Mouse (Mus musculus) embryonic facial prominence, embryonic 10.5 days (tissue): ENCODE results near the gene Lancl3. TPM values are rescaled to one million over a fixed set of nuclear protein-coding genes. Genes with fewer than 3 reads are reported as not detected.
A peak's percentile ranks its signal among the peaks of the same experiment; 100 is the strongest.

ENCODE experiments used
- DNase-seq: peaks from one replicate; pipeline ENCODE4 v3.0.0-alpha.2; 2017; ENCODE audit warnings: low spot score
- H3K27ac ChIP-seq: fragments of 300-500 bp; sonication (generic); replicated peaks from 2 replicates; pipeline ENCODE4 v1.5.1; 2016; ENCODE audit warnings: mild to moderate bottlenecking
- H3K27me3 ChIP-seq: fragments of 300-500 bp; sonication (generic); replicated peaks from 2 replicates; pipeline ENCODE4 v1.6.1; 2016; ENCODE audit warnings: low read depth, mild to moderate bottlenecking; ENCODE audit not compliant: poor library complexity, severe bottlenecking
- H3K36me3 ChIP-seq: fragments of 300-500 bp; sonication (generic); replicated peaks from 2 replicates; pipeline ENCODE4 v1.6.1; 2016; ENCODE audit warnings: mild to moderate bottlenecking, moderate library complexity
- H3K4me1 ChIP-seq: fragments of 300-500 bp; sonication (generic); 2 replicates; pipeline ENCODE4 v1.6.1; 2016
- H3K4me3 ChIP-seq: fragments of 300-500 bp; sonication (generic); 2 replicates; pipeline ENCODE4 v1.5.1; 2016; ENCODE audit warnings: mild to moderate bottlenecking, moderate library complexity
- H3K9me3 ChIP-seq: fragments of 300-500 bp; sonication (generic); 2 replicates; pipeline ENCODE4 v1.6.1; 2016; ENCODE audit warnings: mild to moderate bottlenecking
- WGBS: fragments of 180-500 bp; shearing (Covaris S2); methylation state at CpG from one replicate; pipeline ENCODE4 v1.1.7; 2016; 5-methylcytosine and 5-hydroxymethylcytosine counted together
- polyA plus RNA-seq: library from polyadenylated mRNA; unstranded; fragments of >200 nt; fragmentation: Nextera tagmentation; extraction: Ambion mirVana; gene quantifications from 2 replicates; pipeline ENCODE4 v1.2.1, GENCODE M21; 2016

Lancl3 gene
- polyA plus RNA-seq, 1 experiment from 2014 or later = 0.26 TPM

DNA sequence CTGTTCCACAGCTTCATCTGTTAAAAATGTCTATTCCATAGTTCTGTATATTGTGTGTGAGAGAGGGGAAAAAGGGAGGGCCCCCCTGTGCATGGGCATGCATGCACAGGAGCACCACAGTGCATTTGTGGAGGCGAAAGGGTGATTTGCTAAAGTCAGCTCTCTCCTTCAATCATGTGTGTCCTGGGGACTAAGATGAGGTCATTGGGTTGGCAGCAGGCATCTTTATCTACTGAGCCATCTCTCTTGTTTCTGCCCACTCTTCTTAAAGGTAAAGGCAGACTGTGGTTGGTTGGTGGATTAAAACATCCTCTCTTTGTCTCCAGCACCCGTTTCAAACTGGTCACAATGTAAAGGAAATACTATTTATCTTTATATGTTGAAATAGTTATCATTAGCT is 27.4 kb downstream of the Lancl3 start:
- H3K36me3 ChIP-seq = no peaks in the 10 kb centered on the region
- H3K27ac ChIP-seq = no peak overlapping the region
- H3K4me3 ChIP-seq = no peak overlapping the region
- WGBS = 70% methylated on average over 2 of the region's 2 CpGs
- no peaks in the 10 kb centered on the region for H3K9me3 ChIP-seq
- no peaks in the 10 kb centered on the region for H3K4me1 ChIP-seq
- no peak for DNase-seq
- no peaks in the 10 kb centered on the region for H3K27me3 ChIP-seq

DNA sequence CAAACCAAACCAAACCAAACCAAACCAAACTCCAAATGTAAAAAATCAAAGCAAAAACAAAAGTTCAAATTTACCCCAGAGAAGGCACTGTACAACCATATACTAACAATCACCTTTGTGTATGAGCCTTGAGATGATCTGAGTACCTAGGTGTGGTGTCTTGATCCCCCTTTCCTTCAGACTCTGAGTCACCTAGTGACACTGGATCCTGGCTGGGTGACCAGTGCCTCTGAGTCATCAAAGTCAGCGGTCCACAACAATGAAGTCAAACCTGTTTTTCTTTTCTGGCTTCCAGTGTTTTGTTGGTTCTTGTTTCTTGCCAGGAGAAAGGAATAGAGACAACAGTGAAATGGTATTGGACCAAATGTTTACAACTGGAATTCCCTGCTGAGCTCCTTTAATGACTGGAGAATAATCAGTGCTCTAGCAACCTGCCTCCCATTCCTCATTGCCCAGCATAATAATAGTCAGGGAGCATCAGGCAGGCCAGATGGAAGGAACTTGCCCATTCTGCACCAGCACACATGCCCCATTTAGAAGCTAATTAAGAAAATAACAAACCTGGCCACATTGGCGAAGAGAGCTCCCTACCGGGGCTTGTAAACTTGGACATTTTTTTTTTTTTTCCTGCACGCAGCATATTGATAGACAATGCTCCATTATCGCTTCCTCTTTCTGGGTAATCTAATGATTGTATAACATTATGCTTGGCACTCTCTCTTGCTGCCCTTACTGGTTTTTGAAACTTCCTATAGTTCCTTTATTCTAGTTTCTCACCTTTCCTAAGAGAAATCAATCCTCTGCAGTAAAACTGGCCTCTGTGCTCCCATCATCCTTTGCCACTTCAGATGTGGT is 41.3 kb downstream of the Lancl3 start:
- DNase-seq = no peak
- no peaks in the 10 kb centered on the region for H3K36me3 ChIP-seq
- H3K4me1 ChIP-seq = no peaks in the 10 kb centered on the region
- no peaks in the 10 kb centered on the region for H3K9me3 ChIP-seq
- H3K27me3 ChIP-seq = no peaks in the 10 kb centered on the region
- no peak overlapping the region for H3K4me3 ChIP-seq
- WGBS = 79% methylated on average over 5 of the region's 5 CpGs
- no peak overlapping the region for H3K27ac ChIP-seq

DNA sequence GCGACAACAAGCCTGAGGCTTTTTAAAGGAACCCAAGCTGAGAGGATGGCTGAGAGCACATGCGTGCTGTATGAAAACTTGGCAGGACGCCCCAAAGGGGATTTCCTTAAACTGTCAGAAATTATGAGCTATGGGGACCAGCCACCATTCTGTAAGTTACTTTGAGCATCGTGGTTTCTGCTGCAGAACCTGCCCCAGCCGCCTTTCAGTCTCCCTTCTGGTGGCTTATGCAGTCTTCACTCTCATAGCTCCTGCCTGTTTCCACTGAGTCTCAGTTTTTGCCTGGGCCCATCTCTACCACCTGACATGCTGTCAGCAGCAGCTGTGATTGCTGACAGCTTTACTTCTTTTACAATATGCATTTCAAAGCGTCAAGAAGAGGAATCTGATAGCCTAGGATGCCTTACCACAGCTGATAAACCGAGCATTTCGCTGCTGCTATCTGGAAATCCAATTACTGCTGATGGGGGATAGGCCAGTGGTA is 43.7 kb downstream of the Lancl3 start:
- DNase-seq = no peak
- Histone ChIP-seq H3K9me3 (no peaks in the 10 kb centered on the region), H3K36me3 (no peaks in the 10 kb centered on the region), H3K27me3 (no peaks in the 10 kb centered on the region), H3K27ac (no peak overlapping the region), H3K4me1 (no peaks in the 10 kb centered on the region), H3K4me3 (no peak overlapping the region)
- 80% methylated on average over 8 of the region's 8 CpGs for WGBS

DNA sequence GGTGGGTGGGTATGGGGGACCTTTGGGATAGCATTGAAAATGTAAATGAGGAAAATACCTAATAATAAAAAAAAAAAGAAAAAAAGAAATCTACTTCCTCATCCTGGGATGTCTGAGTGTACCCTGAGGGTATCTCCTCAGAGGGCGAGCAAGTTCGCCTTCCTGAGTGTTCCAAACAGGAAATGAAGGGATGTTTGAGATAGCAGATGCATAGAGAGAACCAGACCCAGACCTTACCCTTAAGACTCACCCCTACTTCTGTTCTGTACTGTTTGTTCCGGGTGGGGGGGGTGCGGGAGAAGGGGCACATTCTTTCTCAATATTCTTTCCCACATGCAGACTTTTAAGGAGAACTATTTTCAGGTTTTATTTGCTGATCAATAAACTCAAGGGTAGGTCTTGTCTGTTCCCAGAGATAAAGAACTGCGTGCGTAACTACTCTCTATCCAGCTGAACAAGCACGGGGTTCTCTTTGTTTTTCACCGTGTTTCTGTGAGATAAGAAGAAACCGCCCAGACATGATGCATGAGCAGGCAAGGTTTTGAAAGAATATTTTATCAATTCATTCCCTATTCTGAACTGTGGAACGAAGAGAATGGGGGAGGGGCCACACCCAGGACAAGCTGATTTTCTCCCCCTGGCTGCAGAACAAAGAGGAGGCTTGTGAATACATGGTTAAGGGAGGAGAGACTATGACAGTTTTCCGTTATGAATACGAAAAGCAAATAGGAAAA is 45.1 kb downstream of the Lancl3 start:
- no peaks in the 10 kb centered on the region for H3K4me1 ChIP-seq
- no peaks in the 10 kb centered on the region for H3K27me3 ChIP-seq
- H3K9me3 ChIP-seq = no peaks in the 10 kb centered on the region
- H3K27ac ChIP-seq = no peak overlapping the region
- H3K36me3 ChIP-seq = no peaks in the 10 kb centered on the region
- DNase-seq = no peak
- WGBS = 74% methylated on average over 12 of the region's 12 CpGs
- no peak overlapping the region for H3K4me3 ChIP-seq

DNA sequence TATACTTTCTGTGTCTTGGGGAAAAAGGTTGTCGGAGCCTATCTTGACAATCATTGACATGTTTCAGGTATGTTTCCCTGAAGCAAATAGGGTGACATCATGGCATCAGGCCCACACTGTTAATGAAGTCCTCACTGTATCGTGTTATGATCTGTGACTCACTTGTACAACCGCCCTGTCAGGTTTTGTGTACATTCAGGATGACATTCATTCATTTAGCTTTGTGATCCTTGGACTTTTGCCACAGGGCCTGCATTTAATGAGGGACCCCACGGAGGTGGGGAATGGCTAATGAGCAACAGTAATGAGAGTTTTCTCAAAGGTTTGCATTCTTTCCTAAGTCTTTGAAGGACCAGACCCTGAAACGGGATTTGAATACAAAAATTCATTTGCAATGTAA is 49.2 kb downstream of the Lancl3 start:
- no peak for DNase-seq
- Histone ChIP-seq H3K27me3 (no peaks in the 10 kb centered on the region), H3K4me3 (no peak overlapping the region), H3K27ac (no peak overlapping the region), H3K9me3 (no peaks in the 10 kb centered on the region), H3K36me3 (no peaks in the 10 kb centered on the region), H3K4me1 (no peaks in the 10 kb centered on the region)
- WGBS = 67% methylated on average over 5 of the region's 5 CpGs

DNA sequence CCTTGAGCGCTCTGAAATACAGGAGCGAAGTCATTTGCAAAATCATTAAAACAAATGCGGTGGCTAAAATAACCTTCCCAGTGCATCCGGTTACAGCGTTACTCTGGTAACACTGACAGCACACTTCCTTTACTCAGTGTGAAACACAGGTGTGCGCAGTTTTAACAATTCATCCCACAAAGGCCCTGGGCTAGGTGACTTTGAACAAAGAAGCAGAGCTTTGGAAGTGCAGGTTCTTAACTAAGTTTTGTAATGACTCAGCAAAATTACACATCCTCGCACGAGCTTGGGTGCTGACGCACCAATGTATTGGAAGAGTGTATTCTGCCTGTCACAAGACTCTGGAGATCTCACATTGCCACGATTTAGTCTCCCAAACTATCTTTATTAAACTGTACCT is 54.3 kb downstream of the Lancl3 start:
- H3K27ac ChIP-seq = no peak overlapping the region
- H3K9me3 ChIP-seq = no peaks in the 10 kb centered on the region
- no peaks in the 10 kb centered on the region for H3K36me3 ChIP-seq
- H3K4me3 ChIP-seq = no peak overlapping the region
- WGBS = 84% methylated on average over 10 of the region's 10 CpGs
- H3K27me3 ChIP-seq = no peaks in the 10 kb centered on the region
- DNase-seq = no peak
- no peaks in the 10 kb centered on the region for H3K4me1 ChIP-seq

DNA sequence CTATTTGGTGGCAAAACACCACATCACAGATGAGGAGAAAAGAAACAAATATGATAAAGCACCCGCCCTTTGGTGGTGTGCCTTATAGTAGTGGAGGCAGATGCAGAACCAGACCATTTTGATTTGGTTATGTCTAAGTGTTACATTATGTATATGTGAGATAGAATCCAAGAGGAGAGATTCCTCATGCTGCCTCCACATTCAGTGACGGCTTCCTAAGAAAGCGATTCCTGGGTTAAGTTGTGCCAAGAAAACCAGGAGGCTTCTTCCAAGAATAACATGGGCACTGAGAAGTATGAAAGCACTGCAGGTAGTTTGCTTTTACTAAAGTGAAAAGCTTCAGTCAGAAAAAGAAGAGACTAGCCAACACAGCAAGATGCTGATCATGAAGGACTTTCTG is 55.2 kb downstream of the Lancl3 start:
- WGBS = 92% methylated on average over 3 of the region's 3 CpGs

DNA sequence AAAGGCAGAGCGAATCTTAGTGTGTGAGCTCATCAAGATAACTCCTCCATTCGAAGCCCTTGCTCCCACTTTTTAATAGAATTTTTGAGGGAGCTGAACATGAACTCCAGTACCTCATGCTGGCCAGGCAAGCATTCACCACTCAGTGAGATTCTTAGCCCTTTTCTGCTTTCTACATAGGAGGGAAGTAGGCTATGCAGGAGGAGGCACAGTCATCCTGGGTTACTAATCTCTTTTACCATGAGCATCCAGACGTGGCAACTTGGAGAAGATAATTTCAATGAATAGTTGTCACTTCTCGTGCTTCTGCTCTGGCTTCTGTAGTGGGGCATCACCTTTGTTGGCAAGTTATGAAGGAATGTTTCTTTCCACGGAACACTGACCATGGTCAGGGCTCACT is 57.1 kb downstream of the Lancl3 start, which contains the start of gene Gm14862:
Gene Gm14862 (minus strand): TSS at position 134 of the 400 bp plus-strand sequence.
- 89% methylated on average over 5 of the region's 5 CpGs for WGBS
- Histone ChIP-seq H3K4me3 (no peak within 1 kb of the TSS), H3K27ac (no peak within 1 kb of the TSS), H3K27me3 (no peaks in the 10 kb centered on the region), H3K36me3 (no peaks in the 10 kb centered on the region), H3K9me3 (no peaks in the 10 kb centered on the region), H3K4me1 (no peaks in the 10 kb centered on the region)
- no peak for DNase-seq

More for the DNA sequence above, 55.2 kb downstream of the Lancl3 start:
- no peaks in the 10 kb centered on the region for H3K4me1 ChIP-seq
- H3K4me3 ChIP-seq = no peak overlapping the region
- no peak overlapping the region for H3K27ac ChIP-seq
- H3K27me3 ChIP-seq = no peaks in the 10 kb centered on the region
- DNase-seq = no peak
- H3K9me3 ChIP-seq = no peaks in the 10 kb centered on the region
- H3K36me3 ChIP-seq = no peaks in the 10 kb centered on the region

DNA sequence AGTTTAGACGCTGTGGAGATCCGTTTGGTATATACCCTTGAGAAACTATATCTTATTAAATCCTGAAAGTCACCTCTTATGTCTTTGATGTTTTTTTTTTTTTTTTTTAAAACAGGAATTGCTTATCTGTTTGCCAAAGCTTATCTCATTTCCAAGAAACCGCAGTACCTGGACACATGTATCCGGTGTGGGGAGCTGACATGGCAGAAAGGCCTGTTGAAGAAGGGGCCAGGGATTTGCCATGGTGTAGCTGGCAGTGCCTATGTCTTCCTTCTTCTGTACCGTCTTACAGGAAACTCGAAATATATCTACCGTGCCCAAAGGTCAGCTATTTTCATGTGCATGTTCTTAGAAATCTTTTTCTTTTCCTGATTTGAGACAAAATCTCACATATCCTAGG is 58.1 kb downstream of the Lancl3 start:
- no peak overlapping the region for H3K27ac ChIP-seq
- H3K9me3 ChIP-seq = no peaks in the 10 kb centered on the region
- no peaks in the 10 kb centered on the region for H3K4me1 ChIP-seq
- no peak for DNase-seq
- no peaks in the 10 kb centered on the region for H3K36me3 ChIP-seq
- WGBS = 87% methylated on average over 7 of the region's 7 CpGs
- H3K27me3 ChIP-seq = no peaks in the 10 kb centered on the region
- H3K4me3 ChIP-seq = no peak overlapping the region

DNA sequence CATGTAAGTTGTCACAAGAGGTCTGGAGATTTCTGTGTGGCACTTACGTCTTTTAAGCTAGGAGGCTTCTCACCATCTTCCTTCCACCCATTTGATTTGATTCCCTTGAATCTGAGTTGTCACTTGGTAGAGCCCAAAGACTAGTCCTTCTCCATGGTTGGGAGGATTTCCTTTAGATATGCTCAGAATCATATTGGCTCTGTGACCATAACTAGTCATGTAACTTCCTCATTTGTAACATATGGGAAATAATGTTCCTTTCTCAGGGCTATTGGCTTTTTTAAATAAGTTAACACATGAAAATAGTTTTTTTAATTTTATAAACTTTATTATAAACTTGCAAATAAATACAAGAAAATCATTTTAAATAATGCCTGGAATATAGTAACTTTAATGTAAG is 59.6 kb downstream of the Lancl3 start:
- no peak for DNase-seq
- WGBS = 74% methylated on average over 1 of the region's 1 CpGs
- Histone ChIP-seq H3K4me1 (no peaks in the 10 kb centered on the region), H3K4me3 (no peak overlapping the region), H3K27me3 (no peaks in the 10 kb centered on the region), H3K27ac (no peak overlapping the region), H3K36me3 (no peaks in the 10 kb centered on the region), H3K9me3 (no peaks in the 10 kb centered on the region)

DNA sequence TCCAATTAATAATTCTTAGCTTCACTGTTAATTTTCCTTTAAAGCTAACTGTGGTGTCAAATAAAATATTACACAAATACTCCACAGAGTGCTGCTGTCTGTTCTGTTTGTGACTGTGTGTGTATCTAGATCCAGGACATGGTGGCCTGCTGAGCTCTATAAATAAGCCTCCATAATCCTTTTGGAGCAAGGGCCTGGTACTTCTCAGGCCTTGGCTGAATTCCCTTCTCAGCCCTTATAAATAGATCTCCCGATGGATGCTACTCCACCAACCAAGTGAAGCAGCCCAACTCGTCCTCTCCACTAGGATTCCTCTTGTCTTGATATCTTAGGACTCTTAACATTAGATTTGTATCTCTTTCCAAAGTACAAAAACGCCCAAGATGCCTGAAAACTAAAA is 71.4 kb downstream of the Lancl3 start:
- DNase-seq = no peak
- WGBS = 67% methylated on average over 3 of the region's 3 CpGs
- no peaks in the 10 kb centered on the region for H3K36me3 ChIP-seq
- no peaks in the 10 kb centered on the region for H3K9me3 ChIP-seq
- H3K4me3 ChIP-seq = no peak overlapping the region
- no peak overlapping the region for H3K27ac ChIP-seq
- peaks cover 10% of the 10 kb centered on the region for H3K27me3 ChIP-seq
- H3K4me1 ChIP-seq = no peaks in the 10 kb centered on the region

DNA sequence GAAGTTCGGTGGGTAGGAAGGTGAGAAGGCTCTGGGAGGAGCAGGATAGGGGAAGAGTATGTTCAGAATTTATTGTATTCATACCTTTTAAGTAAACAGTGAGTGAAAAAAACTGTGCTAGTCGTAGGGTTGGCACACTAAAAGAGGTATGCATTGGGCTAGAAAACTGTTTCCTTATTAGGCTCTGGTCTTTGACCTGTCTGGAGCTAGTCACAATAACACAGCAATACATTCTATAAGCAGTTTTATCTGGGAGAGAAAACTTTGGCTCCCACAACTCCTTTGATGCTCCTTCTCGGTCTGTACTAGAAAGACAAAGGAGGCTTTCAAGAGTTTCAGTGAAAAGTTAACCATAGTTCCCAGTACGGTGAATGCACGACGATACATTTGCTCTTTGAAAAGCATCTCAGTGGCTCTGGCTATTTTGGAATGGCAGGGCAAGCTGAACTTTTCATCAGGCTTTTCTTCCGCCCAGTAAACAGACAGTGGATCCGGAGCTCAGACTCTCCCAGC is 72.3 kb downstream of the Lancl3 start:
- 25% methylated on average over 8 of the region's 8 CpGs for WGBS
- Histone ChIP-seq H3K4me3 (peak overlapping the region; percentile 64), H3K36me3 (no peaks in the 10 kb centered on the region), H3K27me3 (peaks cover 10% of the 10 kb centered on the region), H3K27ac (peak overlapping the region; percentile 71), H3K4me1 (no peaks in the 10 kb centered on the region), H3K9me3 (no peaks in the 10 kb centered on the region)
- DNase-seq = no peak
